Mouse (Mus musculus) subcutaneous adipose tissue, adult 2 months (tissue): ENCODE data around the gene Ang2. TPM values are rescaled to one million over a fixed set of nuclear protein-coding genes. Genes with fewer than 3 reads are reported as not detected.

Source experiments
- polyA plus RNA-seq: library from polyadenylated mRNA; depleted of rRNA; stranded (reverse); fragments of >200 nt; gene quantifications from 2 replicates; pipeline ENCODE4 v1.2.3, GENCODE M21; 2012; ENCODE audit warnings: low replicate concordance; rRNA removed

Ang2 gene
- not detected in 2 replicates for polyA plus RNA-seq

DNA sequence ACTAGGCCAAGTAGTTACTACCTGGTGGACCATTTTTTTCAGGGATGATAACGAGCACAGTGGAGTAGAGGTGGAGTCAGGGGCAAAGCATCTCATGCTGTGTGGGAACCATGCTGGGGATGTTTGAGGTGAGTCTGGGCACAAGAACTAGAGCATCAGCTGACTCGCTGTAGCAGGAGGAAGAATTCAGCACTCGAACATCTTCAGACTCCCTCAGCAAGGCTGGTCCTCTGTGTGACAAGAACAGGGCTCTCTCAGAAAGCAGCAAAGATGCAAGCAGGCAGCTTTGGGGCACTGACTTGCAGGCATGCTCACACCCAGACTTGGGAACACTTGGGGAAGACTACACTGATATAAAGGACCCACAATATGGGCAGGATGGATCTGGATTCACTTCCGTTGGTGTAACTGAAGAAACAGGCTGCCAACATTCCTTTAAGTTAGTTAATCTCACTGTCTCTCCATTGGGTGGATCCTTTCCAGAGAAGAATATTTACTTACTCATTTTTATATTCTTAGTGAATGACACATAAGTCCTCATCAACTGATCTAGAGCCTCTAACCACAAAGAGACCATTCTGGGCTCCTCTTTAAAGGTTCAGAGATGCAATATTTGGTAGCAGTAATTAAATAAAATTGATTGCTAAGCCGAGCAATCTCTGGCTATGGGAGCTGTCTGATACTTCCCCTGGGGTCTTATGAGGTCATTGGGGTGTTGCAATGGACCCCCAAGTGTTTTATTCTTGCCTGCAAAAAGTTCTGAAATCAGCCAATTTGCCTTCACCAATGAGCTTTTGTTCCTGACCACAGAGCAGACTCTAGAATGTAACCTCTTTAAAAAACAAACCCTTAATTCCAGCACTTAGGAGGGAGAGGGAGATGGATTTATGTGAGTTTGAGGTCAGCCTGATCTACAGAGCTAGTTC is at the start of gene Ang2:
Gene Ang2, minus strand, starts transcription at position 51 of the 926 bp plus-strand sequence.

DNA sequence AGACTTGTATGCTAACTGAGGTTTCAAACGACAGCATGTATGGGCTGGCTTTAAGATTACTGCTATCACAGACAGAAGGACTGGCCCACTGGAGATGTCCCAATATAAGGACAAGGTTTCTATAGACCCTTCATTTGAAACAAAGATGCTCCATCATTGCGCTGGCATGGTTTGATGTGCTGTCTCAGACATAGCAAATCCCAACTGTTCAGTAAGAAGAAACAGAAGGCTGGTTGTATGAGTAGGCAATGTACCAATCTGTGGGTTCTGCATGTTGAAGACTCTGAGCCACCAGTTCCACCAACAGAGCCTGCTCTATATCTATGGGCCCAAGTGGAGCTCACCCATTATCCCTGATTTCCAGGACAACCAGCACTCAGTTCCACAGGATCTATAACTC is 4.2 kb upstream of the Ang2 start, which contains the start of gene Ear14:
Gene Ear14, plus strand, starts transcription at position 277 of the 400 bp plus-strand sequence.

DNA sequence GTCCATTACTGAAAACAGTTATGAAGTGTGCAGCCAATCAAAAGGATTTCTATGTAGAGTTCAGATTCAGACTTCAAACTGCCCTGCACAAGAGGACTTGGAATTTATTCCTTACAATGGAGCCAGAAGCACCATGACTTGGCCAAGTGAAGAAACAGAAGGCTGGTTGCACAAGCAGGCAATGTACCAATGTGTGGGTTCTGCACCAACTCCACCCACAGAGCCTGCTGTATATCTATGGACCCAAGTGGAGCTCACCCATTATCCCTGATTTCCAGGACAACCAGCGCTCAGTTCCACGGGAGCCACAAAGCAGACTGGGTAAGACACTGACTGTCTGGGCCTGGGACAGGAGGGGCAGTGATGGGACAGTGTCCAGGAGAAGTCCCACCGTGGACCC is 37.0 kb downstream of the Ang2 start, which contains the start of gene Rnase2b:
Gene Rnase2b, plus strand, starts transcription at position 285 of the 400 bp plus-strand sequence.

DNA sequence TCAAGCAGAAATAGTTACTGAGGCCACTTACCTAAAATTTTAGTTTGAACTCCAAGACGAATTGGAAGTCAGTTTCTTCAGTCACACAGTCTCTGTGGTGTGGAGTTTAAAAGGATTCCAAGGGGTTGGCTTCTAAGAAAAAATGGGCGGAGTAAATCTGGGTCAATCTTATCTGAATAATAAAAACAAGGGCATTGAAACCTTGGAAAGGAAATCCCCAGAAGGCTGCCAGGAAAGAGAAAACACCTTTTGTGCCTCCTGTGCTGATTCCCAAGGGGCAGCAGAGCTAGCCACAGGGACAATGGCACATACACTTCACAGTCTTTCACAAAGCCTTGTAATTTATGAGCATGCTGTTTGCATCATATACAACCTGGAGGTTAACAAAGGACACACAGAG is 52.3 kb downstream of the Ang2 start, which contains the start of gene Rnase1:
Gene Rnase1, minus strand, starts transcription at position 101 of the 400 bp plus-strand sequence.

Other genes starting within 250 kb of the Ang2 start
- 2.7 and 4.3 TPM in 2 replicates for gene Pnp2, start 243.2 kb downstream of the Ang2 start, polyA plus RNA-seq
- gene Rnase10, start 191.4 kb downstream of the Ang2 start, polyA plus RNA-seq = 0.47 and 0.87 TPM in 2 replicates
- gene Rnase9, start 157.3 kb downstream of the Ang2 start, polyA plus RNA-seq = 0.10 and 0.30 TPM in 2 replicates
- gene Rnase11, start 149.0 kb downstream of the Ang2 start, polyA plus RNA-seq = not detected in 2 replicates
- gene Rnase12, start 141.5 kb downstream of the Ang2 start, polyA plus RNA-seq = 0.72 TPM in 1 of 2 replicates, not detected in the other
- not detected in 2 replicates for gene Olfr750, start 124.7 kb downstream of the Ang2 start, polyA plus RNA-seq
- gene Rnase4, start 108.1 kb downstream of the Ang2 start, polyA plus RNA-seq = 351 and 371 TPM in 2 replicates
- 28.9 and 32.3 TPM in 2 replicates for gene Ang, start 108.0 kb downstream of the Ang2 start, polyA plus RNA-seq
- gene Eddm3b, start 84.7 kb downstream of the Ang2 start, polyA plus RNA-seq = not detected in 2 replicates
- gene Rnase6, start 75.2 kb downstream of the Ang2 start, polyA plus RNA-seq = 8.0 and 12.6 TPM in 2 replicates
- 0.24 and 3.5 TPM in 2 replicates for gene Rnase1, start 52.4 kb downstream of the Ang2 start, polyA plus RNA-seq
- not detected in 2 replicates for gene Rnase2b, start 36.9 kb downstream of the Ang2 start, polyA plus RNA-seq
- gene Ear14, start 4.2 kb upstream of the Ang2 start, polyA plus RNA-seq = not detected in 2 replicates
- 0.21 and 14.8 TPM in 2 replicates for gene Rnase2a, start 57.0 kb upstream of the Ang2 start, polyA plus RNA-seq
- gene Gm7247, start 162.6 kb upstream of the Ang2 start, polyA plus RNA-seq = not detected in 2 replicates
- not detected in 2 replicates for gene Vmn2r88, start 211.7 kb upstream of the Ang2 start, polyA plus RNA-seq